Mouse (Mus musculus): ENCODE data around the gene Olfr843. TPM values are rescaled to one million over a fixed set of nuclear protein-coding genes. Genes with fewer than 3 reads are reported as not detected.

Gene Olfr843
- not detected in 2 replicates for polyA plus RNA-seq (2015; fragmentation: Nextera tagmentation; extraction: Ambion mirVana)

GRCm38 (mm10) chr9:19251887-19252286 lies at the start of gene Olfr843:
Olfr843 (minus strand) TSS chr9:19251987.
- H3K9me3 ChIP-seq (replicated peaks; ENCODE audit: control insufficient read depth, low read length, poor library complexity, severe bottlenecking): no peaks in the 10 kb centered on the region; the same call in none of the 2 replicates
- no peak within 1 kb of the TSS for H3K9ac ChIP-seq (ENCODE audit: low read depth, low read length)
- no peak within 1 kb of the TSS for H3K4me3 ChIP-seq (ENCODE audit: low read depth, low read length)
- H3K36me3 ChIP-seq (ENCODE audit: control insufficient read depth, insufficient read depth, low read length): no peaks in the 10 kb centered on the region
- ATAC-seq: no peak
- no peaks in the 10 kb centered on the region for H3K27me3 ChIP-seq (ENCODE audit: control insufficient read depth, insufficient read depth, low read depth, low read length)
- 89% methylated on average over 2 of the region's 2 CpGs for WGBS
- no peaks in the 10 kb centered on the region for H3K4me1 ChIP-seq (ENCODE audit: control insufficient read depth, insufficient read depth, low read length)
- H3K4me2 ChIP-seq (ENCODE audit: low read length): no peak within 1 kb of the TSS
- H3K27ac ChIP-seq (ENCODE audit: low read length): no peak within 1 kb of the TSS

Other genes with a start within 250 kb of the Olfr843 start
- not detected in 2 replicates for gene Olfr835, start 219.3 kb downstream of the Olfr843 start, polyA plus RNA-seq (2015; fragmentation: Nextera tagmentation; extraction: Ambion mirVana)
- not detected in 2 replicates for gene Olfr836, start 131.6 kb downstream of the Olfr843 start, polyA plus RNA-seq (2015; fragmentation: Nextera tagmentation; extraction: Ambion mirVana)
- not detected in 2 replicates for gene Olfr837, start 115.7 kb downstream of the Olfr843 start, polyA plus RNA-seq (2015; fragmentation: Nextera tagmentation; extraction: Ambion mirVana)
- not detected in 2 replicates for gene Olfr839-ps1, start 74.7 kb downstream of the Olfr843 start, polyA plus RNA-seq (2015; fragmentation: Nextera tagmentation; extraction: Ambion mirVana)
- gene Olfr844, start 64.4 kb upstream of the Olfr843 start, polyA plus RNA-seq (2015; fragmentation: Nextera tagmentation; extraction: Ambion mirVana): not detected in 2 replicates
- gene Olfr845, start 84.5 kb upstream of the Olfr843 start, polyA plus RNA-seq (2015; fragmentation: Nextera tagmentation; extraction: Ambion mirVana): not detected in 2 replicates
- gene Olfr846, start 112.0 kb upstream of the Olfr843 start, polyA plus RNA-seq (2015; fragmentation: Nextera tagmentation; extraction: Ambion mirVana): not detected in 2 replicates
- gene Olfr847, start 126.7 kb upstream of the Olfr843 start, polyA plus RNA-seq (2015; fragmentation: Nextera tagmentation; extraction: Ambion mirVana): not detected in 2 replicates
- gene Olfr849, start 188.3 kb upstream of the Olfr843 start, polyA plus RNA-seq (2015; fragmentation: Nextera tagmentation; extraction: Ambion mirVana): not detected in 2 replicates
- not detected in 2 replicates for gene Olfr850, start 226.3 kb upstream of the Olfr843 start, polyA plus RNA-seq (2015; fragmentation: Nextera tagmentation; extraction: Ambion mirVana)
- gene Olfr851, start 241.3 kb upstream of the Olfr843 start, polyA plus RNA-seq (2015; fragmentation: Nextera tagmentation; extraction: Ambion mirVana): not detected in 2 replicates